Mouse (Mus musculus) embryonic facial prominence, embryonic 12.5 days (tissue): ENCODE results near the gene Lsamp. TPM values are rescaled to one million over a fixed set of nuclear protein-coding genes. Genes with fewer than 3 reads are reported as not detected.

ENCODE experiments used
- ATAC-seq: fragments of 200-750 bp; cut with Nextera tagmentation; 2 replicates; pipeline ENCODE4 v1.8.0; 2017; ENCODE audit not compliant: insufficient number of reproducible peaks, insufficient read depth, low FRiP score, low TSS enrichment
- H3K27ac ChIP-seq: fragments of 300-500 bp; sonication (generic); 2 replicates; pipeline ENCODE4 v1.5.1; 2016; ENCODE audit warnings: mild to moderate bottlenecking
- H3K27me3 ChIP-seq: fragments of 300-500 bp; sonication (generic); 2 replicates; pipeline ENCODE4 v1.6.1; 2016; ENCODE audit warnings: mild to moderate bottlenecking, moderate library complexity
- H3K36me3 ChIP-seq: fragments of 300-500 bp; sonication (generic); 2 replicates; pipeline ENCODE4 v1.6.1; 2016; ENCODE audit warnings: mild to moderate bottlenecking
- H3K4me1 ChIP-seq: fragments of 300-500 bp; sonication (generic); 2 replicates; pipeline ENCODE4 v1.6.1; 2016
- H3K4me2 ChIP-seq: fragments of 300-500 bp; sonication (generic); replicated peaks from 2 replicates; pipeline ENCODE4 v1.6.1; 2016; ENCODE audit warnings: mild to moderate bottlenecking, moderate library complexity
- H3K4me3 ChIP-seq: fragments of 300-500 bp; sonication (generic); 2 replicates; pipeline ENCODE4 v1.5.1; 2016; ENCODE audit warnings: mild to moderate bottlenecking
- H3K9ac ChIP-seq: fragments of 300-500 bp; sonication (generic); 2 replicates; pipeline ENCODE4 v1.6.1; 2016; ENCODE audit warnings: mild to moderate bottlenecking, moderate library complexity
- H3K9me3 ChIP-seq: fragments of 300-500 bp; sonication (generic); 2 replicates; pipeline ENCODE4 v1.6.1; 2016; ENCODE audit warnings: mild to moderate bottlenecking, moderate library complexity
- WGBS: fragments of 180-500 bp; shearing (Covaris S2); methylation state at CpG from one replicate; pipeline ENCODE4 v1.1.7; 2016; 5-methylcytosine and 5-hydroxymethylcytosine counted together
- polyA plus RNA-seq: library from polyadenylated mRNA; unstranded; fragments of >200 nt; fragmentation: Nextera tagmentation; extraction: Ambion mirVana; gene quantifications from 2 replicates; pipeline ENCODE4 v1.2.1, GENCODE M21; 2016

The Lsamp gene
- polyA plus RNA-seq, 1 experiment from 2014 or later, result 11.5 TPM

GRCm38 (mm10) chr16:42074325-42074724, 2090.2 kb downstream of the Lsamp start:
- WGBS, result 78% methylated on average over 3 of the region's 3 CpGs

GRCm38 (mm10) chr16:42079573-42079972, 2095.4 kb downstream of the Lsamp start:
- Histone ChIP-seq H3K27me3 (no peaks in the 10 kb centered on the region), H3K9ac (no peak overlapping the region), H3K27ac (no peak overlapping the region), H3K9me3 (no peaks in the 10 kb centered on the region), H3K4me3 (no peak overlapping the region), H3K4me2 (no peak overlapping the region), H3K4me1 (no peaks in the 10 kb centered on the region), H3K36me3 (no peaks in the 10 kb centered on the region)
- WGBS, result 86% methylated on average over 4 of the region's 4 CpGs
- no peak for ATAC-seq

More at GRCm38 (mm10) chr16:42074325-42074724, 2090.2 kb downstream of the Lsamp start:
- H3K9me3 ChIP-seq, result no peaks in the 10 kb centered on the region
- H3K27ac ChIP-seq, result no peak overlapping the region
- H3K4me2 ChIP-seq, result no peak overlapping the region
- no peaks in the 10 kb centered on the region for H3K27me3 ChIP-seq
- no peak for ATAC-seq
- H3K9ac ChIP-seq, result no peak overlapping the region
- H3K4me1 ChIP-seq, result no peaks in the 10 kb centered on the region
- H3K4me3 ChIP-seq, result no peak overlapping the region
- H3K36me3 ChIP-seq, result no peaks in the 10 kb centered on the region

DNA sequence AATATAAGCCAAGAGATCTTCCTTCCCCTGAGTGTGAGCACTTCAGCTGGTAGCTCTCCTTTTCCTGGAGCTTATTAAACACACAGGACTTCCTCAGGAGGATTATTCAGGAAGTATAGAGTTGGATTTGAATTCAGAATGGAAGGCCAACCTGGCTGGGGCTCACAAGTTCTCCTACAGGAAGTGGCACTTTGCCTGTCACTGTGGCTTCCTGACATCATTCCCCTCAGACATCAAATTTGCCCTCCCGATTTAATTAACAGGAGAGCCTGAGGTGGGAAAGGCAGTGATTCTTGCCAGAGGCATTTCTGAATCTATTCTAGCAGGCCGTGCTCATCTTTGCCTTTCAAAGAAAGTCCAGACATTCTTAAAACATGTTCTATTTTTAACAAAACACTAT, 2097.4 kb downstream of the Lsamp start:
- ATAC-seq, result no peak
- WGBS, result 48% methylated on average over 2 of the region's 2 CpGs

GRCm38 (mm10) chr16:42097510-42097909, 2113.3 kb downstream of the Lsamp start:
- H3K9ac ChIP-seq, result no peak overlapping the region
- no peaks in the 10 kb centered on the region for H3K36me3 ChIP-seq
- H3K4me1 ChIP-seq, result no peaks in the 10 kb centered on the region
- H3K4me2 ChIP-seq, result no peak overlapping the region
- H3K4me3 ChIP-seq, result no peak overlapping the region
- H3K27ac ChIP-seq, result no peak overlapping the region
- H3K9me3 ChIP-seq, result no peaks in the 10 kb centered on the region
- no peaks in the 10 kb centered on the region for H3K27me3 ChIP-seq
- WGBS, result 98% methylated on average over 1 of the region's 1 CpGs
- ATAC-seq, result no peak

More for the DNA sequence above, 2097.4 kb downstream of the Lsamp start:
- H3K9ac ChIP-seq, result no peak overlapping the region
- no peaks in the 10 kb centered on the region for H3K36me3 ChIP-seq
- no peaks in the 10 kb centered on the region for H3K9me3 ChIP-seq
- H3K4me1 ChIP-seq, result no peaks in the 10 kb centered on the region
- H3K4me2 ChIP-seq, result no peak overlapping the region
- no peak overlapping the region for H3K27ac ChIP-seq
- no peak overlapping the region for H3K4me3 ChIP-seq
- no peaks in the 10 kb centered on the region for H3K27me3 ChIP-seq

GRCm38 (mm10) chr16:42102186-42102585, 2118.0 kb downstream of the Lsamp start:
- Histone ChIP-seq H3K4me2 (no peak overlapping the region), H3K4me1 (no peaks in the 10 kb centered on the region), H3K9me3 (no peaks in the 10 kb centered on the region), H3K27ac (no peak overlapping the region), H3K27me3 (no peaks in the 10 kb centered on the region), H3K36me3 (no peaks in the 10 kb centered on the region), H3K9ac (no peak overlapping the region), H3K4me3 (no peak overlapping the region)
- 47% methylated on average over 2 of the region's 2 CpGs for WGBS
- ATAC-seq, result no peak

GRCm38 (mm10) chr16:42102635-42103034, 2118.5 kb downstream of the Lsamp start:
- no peak for ATAC-seq
- Histone ChIP-seq H3K36me3 (no peaks in the 10 kb centered on the region), H3K27me3 (no peaks in the 10 kb centered on the region), H3K4me2 (no peak overlapping the region), H3K9ac (no peak overlapping the region), H3K4me1 (no peaks in the 10 kb centered on the region), H3K4me3 (no peak overlapping the region), H3K9me3 (no peaks in the 10 kb centered on the region), H3K27ac (no peak overlapping the region)
- WGBS, result 75% methylated on average over 8 of the region's 8 CpGs

GRCm38 (mm10) chr16:42112251-42112650, 2128.1 kb downstream of the Lsamp start:
- Histone ChIP-seq H3K4me1 (no peaks in the 10 kb centered on the region), H3K27me3 (no peaks in the 10 kb centered on the region), H3K27ac (no peak overlapping the region), H3K9ac (no peak overlapping the region), H3K9me3 (no peaks in the 10 kb centered on the region), H3K4me2 (no peak overlapping the region), H3K4me3 (no peak overlapping the region), H3K36me3 (no peaks in the 10 kb centered on the region)
- WGBS, result 83% methylated on average over 1 of the region's 1 CpGs
- ATAC-seq, result no peak

DNA sequence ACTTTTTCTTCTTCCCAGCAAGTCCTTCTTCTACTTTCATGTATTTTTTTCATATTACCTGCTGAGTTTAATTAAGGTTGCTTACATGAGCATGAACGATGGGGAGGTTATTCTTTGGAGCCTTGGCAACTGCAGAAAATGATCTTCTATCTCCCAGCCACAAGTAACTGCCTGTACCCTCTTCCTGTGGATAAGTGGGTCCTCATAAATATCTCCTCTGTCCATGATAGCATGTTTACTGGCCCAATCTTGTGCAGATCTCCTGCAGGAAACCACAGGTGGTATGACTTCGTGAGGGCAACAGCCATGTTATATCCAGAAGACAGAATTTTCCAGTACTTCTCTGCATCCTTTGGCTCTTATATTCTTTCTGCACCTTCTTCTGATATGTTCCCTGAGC, 2129.1 kb downstream of the Lsamp start:
- no peak overlapping the region for H3K4me2 ChIP-seq
- no peaks in the 10 kb centered on the region for H3K36me3 ChIP-seq
- H3K27me3 ChIP-seq, result no peaks in the 10 kb centered on the region
- H3K4me1 ChIP-seq, result no peaks in the 10 kb centered on the region
- no peak for ATAC-seq
- H3K4me3 ChIP-seq, result no peak overlapping the region
- 88% methylated on average over 2 of the region's 2 CpGs for WGBS
- H3K9ac ChIP-seq, result no peak overlapping the region
- H3K9me3 ChIP-seq, result no peaks in the 10 kb centered on the region
- H3K27ac ChIP-seq, result no peak overlapping the region

GRCm38 (mm10) chr16:42121788-42122187, 2137.6 kb downstream of the Lsamp start:
- no peak for ATAC-seq
- H3K9ac ChIP-seq, result no peak overlapping the region

DNA sequence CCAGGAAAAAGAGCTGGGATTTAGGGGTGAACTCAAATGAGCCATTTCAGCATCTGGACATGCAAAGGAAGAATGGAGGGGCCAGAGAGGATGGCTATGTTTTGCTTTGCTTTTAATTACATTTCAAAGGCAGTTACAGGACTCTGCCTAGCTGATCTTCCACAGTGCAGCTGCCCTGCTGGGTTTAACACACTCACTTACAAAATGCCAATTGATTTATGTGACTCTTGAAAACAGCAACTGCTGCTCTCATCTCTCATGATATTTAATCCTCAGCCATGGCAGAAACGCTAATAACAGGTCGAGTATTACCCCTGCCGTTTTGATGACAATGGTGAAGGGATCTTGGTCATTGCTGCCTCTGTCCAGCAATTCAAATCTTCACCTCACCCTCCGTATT, 2139.7 kb downstream of the Lsamp start:
- Histone ChIP-seq H3K27ac (no peak overlapping the region), H3K36me3 (no peaks in the 10 kb centered on the region), H3K4me3 (no peak overlapping the region), H3K4me2 (no peak overlapping the region), H3K9me3 (no peaks in the 10 kb centered on the region), H3K9ac (no peak overlapping the region), H3K4me1 (no peaks in the 10 kb centered on the region), H3K27me3 (no peaks in the 10 kb centered on the region)
- no peak for ATAC-seq
- WGBS, result 63% methylated on average over 4 of the region's 4 CpGs

More at GRCm38 (mm10) chr16:42121788-42122187, 2137.6 kb downstream of the Lsamp start:
- Histone ChIP-seq H3K27me3 (no peaks in the 10 kb centered on the region), H3K4me1 (no peaks in the 10 kb centered on the region), H3K36me3 (no peaks in the 10 kb centered on the region), H3K4me2 (no peak overlapping the region), H3K4me3 (no peak overlapping the region), H3K27ac (no peak overlapping the region), H3K9me3 (no peaks in the 10 kb centered on the region)
- 89% methylated on average over 6 of the region's 6 CpGs for WGBS

- H3K4me1 ChIP-seq, result no peaks in the 10 kb centered on the region
- ATAC-seq, result no peak
- H3K36me3 ChIP-seq, result no peaks in the 10 kb centered on the region
- H3K27me3 ChIP-seq, result no peaks in the 10 kb centered on the region
- no peak overlapping the region for H3K4me3 ChIP-seq
- WGBS, result 91% methylated on average over 2 of the region's 2 CpGs
- no peak overlapping the region for H3K4me2 ChIP-seq
- H3K9me3 ChIP-seq, result no peaks in the 10 kb centered on the region
- H3K27ac ChIP-seq, result no peak overlapping the region
- H3K9ac ChIP-seq, result no peak overlapping the region
These were observed 2141.9 kb downstream of the Lsamp start for GRCm38 (mm10) chr16:42126061-42126460.

DNA sequence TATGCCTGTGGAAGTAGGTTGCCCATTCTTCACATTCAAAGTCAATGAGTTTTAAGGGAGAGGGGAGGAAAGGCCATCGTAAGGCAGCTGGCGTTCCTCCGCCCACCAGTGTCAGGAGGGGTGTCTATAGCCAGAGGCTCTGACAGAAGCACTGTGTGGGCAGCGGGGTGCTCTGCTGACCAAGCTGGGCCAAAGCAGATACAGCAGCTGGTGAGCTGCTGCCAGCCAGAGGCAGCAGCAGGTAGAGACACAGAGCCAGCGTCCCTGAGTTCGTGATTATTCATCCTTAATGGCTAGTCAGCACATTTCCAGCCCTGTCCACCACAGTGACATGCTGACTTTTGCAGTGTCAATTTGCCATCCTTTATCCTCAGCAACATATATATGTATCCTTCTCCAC, 2163.0 kb downstream of the Lsamp start:
- no peaks in the 10 kb centered on the region for H3K27me3 ChIP-seq
- H3K4me2 ChIP-seq, result no peak overlapping the region
- 68% methylated on average over 6 of the region's 6 CpGs for WGBS
- no peaks in the 10 kb centered on the region for H3K9me3 ChIP-seq
- no peaks in the 10 kb centered on the region for H3K36me3 ChIP-seq
- H3K27ac ChIP-seq, result no peak overlapping the region
- no peaks in the 10 kb centered on the region for H3K4me1 ChIP-seq
- no peak for ATAC-seq
- H3K9ac ChIP-seq, result no peak overlapping the region
- H3K4me3 ChIP-seq, result no peak overlapping the region
